Mouse (Mus musculus): ENCODE data around the gene Kif11. TPM values are rescaled to one million over a fixed set of nuclear protein-coding genes. Genes with fewer than 3 reads are reported as not detected.

Kif11 gene
- polyA plus RNA-seq, 1 experiment from 2014 or later = 18.5 TPM

DNA sequence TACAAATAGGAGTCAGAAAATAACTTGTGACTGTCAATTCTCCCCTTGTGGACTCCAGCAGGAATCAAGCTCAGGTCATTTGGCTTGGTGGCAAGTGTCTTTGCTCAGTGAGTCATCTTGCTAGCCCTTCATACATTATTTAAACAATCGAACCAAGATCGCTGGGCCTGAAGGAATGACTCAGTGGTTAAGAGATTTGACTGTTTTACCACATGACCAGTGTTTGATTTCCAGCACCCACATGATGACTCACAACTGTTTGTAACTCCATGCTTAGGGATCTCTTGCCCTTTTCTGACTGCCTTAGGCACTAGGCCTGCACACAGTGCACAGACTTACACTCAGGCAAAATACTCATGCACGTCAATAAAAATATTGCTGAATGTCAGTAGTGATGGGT lies 15.7 kb downstream of the Kif11 start:
- 98% methylated on average over 3 of the region's 3 CpGs for WGBS
- no peak overlapping the region for H3K4me3 ChIP-seq (replicated peaks; ENCODE audit: low read depth, low read length)
- TF ChIP-seq CTCF (IDR thresholded peaks at IDR 0.05; ENCODE audit: low read depth) = no peak
- no peak overlapping the region for H3K27ac ChIP-seq
- H3K4me1 ChIP-seq (replicated peaks; ENCODE audit: insufficient read depth, low read length) = no peaks in the 10 kb centered on the region
- ATAC-seq (replicated peaks; ENCODE audit: low FRiP score, low read depth) = no peak
- DNase-seq (ENCODE audit: low spot score) = no peak
- H3K4me2 ChIP-seq (ENCODE audit: low read length) = no peak overlapping the region
- no peaks in the 10 kb centered on the region for H3K27me3 ChIP-seq (ENCODE audit: insufficient read depth, low read length)
- no peak overlapping the region for H3K9ac ChIP-seq (ENCODE audit: low read depth, low read length)
- H3K36me3 ChIP-seq (ENCODE audit: insufficient read depth, low read length) = peaks cover 34% of the 10 kb centered on the region
- H3K9me3 ChIP-seq (replicated peaks; ENCODE audit: low read length) = no peaks in the 10 kb centered on the region

DNA sequence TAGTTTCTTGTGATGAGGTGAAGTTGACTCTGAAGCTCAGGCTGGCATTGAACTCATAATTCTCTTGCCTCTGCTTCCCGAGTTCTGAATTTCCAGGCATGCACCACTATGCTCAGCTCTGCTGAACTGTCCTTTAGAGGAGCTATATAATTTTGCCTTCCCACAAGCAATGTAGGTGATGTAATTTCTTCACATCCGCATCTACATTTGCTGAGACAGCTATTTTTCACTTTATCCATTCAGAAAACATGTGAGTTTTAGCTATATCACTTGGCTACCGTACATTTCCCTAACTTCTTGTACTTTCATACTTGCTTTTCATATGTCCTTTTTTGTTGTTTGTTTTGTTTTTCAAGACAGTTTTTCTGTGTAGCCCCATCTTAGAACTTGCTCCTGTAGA lies 20.1 kb downstream of the Kif11 start:
- H3K4me2 ChIP-seq (ENCODE audit: low read length) = no peak overlapping the region
- ATAC-seq (replicated peaks; ENCODE audit: low FRiP score, low read depth) (no peak), DNase-seq (ENCODE audit: low spot score) (no peak)
- H3K4me3 ChIP-seq (replicated peaks; ENCODE audit: low read depth, low read length) = no peak overlapping the region
- no peaks in the 10 kb centered on the region for H3K9me3 ChIP-seq (replicated peaks; ENCODE audit: low read length)
- no peaks in the 10 kb centered on the region for H3K4me1 ChIP-seq (replicated peaks; ENCODE audit: insufficient read depth, low read length)
- TF ChIP-seq CTCF (IDR thresholded peaks at IDR 0.05; ENCODE audit: low read depth) = no peak
- no peak overlapping the region for H3K27ac ChIP-seq
- H3K36me3 ChIP-seq (ENCODE audit: insufficient read depth, low read length) = peaks cover 39% of the 10 kb centered on the region
- H3K27me3 ChIP-seq (ENCODE audit: insufficient read depth, low read length) = no peaks in the 10 kb centered on the region
- no peak overlapping the region for H3K9ac ChIP-seq (ENCODE audit: low read depth, low read length)
- 97% methylated on average over 3 of the region's 3 CpGs for WGBS

DNA sequence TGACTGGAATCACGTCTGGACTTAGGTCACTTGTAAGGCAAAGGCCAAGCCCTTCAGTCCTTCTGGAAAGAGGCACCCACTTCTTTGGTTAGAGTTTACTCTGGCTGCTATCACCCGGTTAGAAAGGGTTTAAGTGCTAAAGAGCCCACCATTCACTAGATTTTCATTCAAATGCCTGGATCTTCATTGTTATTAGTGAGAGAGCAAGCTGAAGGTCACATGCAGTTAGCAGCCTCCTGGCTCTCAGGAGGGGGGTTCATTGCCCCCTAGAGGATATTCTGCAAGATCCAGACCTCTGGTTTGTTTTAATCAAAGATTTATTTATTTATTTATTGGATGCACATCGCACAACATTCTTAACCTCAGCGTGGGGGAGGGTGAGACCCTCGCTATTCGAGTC lies 24.7 kb downstream of the Kif11 start:
- H3K4me3 ChIP-seq (replicated peaks; ENCODE audit: low read depth, low read length) = no peak overlapping the region
- no peak overlapping the region for H3K27ac ChIP-seq
- no peak overlapping the region for H3K9ac ChIP-seq (ENCODE audit: low read depth, low read length)
- H3K27me3 ChIP-seq (ENCODE audit: insufficient read depth, low read length) = no peaks in the 10 kb centered on the region
- WGBS = 67% methylated on average over 6 of the region's 6 CpGs
- no peak for TF ChIP-seq CTCF (IDR thresholded peaks at IDR 0.05; ENCODE audit: low read depth)
- H3K36me3 ChIP-seq (ENCODE audit: insufficient read depth, low read length) = 0 out of 2 replicates have a peak, but pooled peaks cover 33% of the 10 kb centered on the region
- no peaks in the 10 kb centered on the region for H3K9me3 ChIP-seq (replicated peaks; ENCODE audit: low read length)
- H3K4me2 ChIP-seq (ENCODE audit: low read length) = no peak overlapping the region
- peak; percentile 13 for DNase-seq (ENCODE audit: low spot score)
- no peaks in the 10 kb centered on the region for H3K4me1 ChIP-seq (replicated peaks; ENCODE audit: insufficient read depth, low read length)
- ATAC-seq (replicated peaks; ENCODE audit: low FRiP score, low read depth) = no peak

DNA sequence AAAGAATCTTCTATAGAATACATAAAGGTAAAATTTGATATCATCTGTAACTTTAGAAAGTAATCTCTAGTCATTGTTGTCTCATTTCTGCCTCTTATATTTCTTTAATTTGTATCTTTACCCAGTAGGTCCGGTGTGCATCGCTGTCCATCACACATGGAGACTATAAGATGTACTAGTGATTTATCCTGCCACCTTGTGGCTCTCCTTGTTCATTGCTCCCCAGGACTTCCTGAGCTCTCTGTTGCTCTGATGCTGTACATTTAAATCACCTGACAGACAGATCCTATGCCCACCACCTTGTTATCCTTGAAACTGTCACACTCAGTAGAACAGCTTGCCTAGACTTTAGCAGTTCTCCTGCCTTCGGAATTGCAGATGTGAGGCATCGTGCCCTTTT lies 42.1 kb downstream of the Kif11 start:
- DNase-seq (ENCODE audit: low spot score) = no peak

DNA sequence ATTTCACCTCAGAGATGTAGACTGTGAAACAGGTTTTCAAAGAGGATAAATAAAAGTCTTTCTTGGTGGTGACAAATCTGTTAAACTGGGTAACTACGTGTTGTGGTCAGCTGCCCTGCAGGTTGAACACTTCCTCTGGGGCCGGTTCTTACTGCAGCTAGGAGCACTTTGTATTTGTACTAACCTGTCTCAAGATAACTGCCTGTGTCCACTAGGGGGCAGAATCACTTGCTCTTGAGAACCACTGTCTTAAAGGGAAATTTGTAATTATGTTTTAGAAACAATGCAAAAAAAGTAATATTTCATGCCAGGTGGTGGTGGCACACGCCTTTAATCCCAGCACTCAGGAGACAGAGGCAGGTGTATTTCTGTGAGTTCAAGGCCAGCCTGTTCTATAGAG lies 43.4 kb downstream of the Kif11 start:
- H3K4me3 ChIP-seq (replicated peaks; ENCODE audit: low read depth, low read length) = no peak overlapping the region
- H3K27me3 ChIP-seq (ENCODE audit: insufficient read depth, low read length) = no peaks in the 10 kb centered on the region
- no peak overlapping the region for H3K9ac ChIP-seq (ENCODE audit: low read depth, low read length)
- peaks cover 3% of the 10 kb centered on the region for H3K36me3 ChIP-seq (ENCODE audit: insufficient read depth, low read length)
- H3K9me3 ChIP-seq (replicated peaks; ENCODE audit: low read length) = no peaks in the 10 kb centered on the region
- H3K4me1 ChIP-seq (replicated peaks; ENCODE audit: insufficient read depth, low read length) = no peaks in the 10 kb centered on the region
- peak; percentile 82 for TF ChIP-seq CTCF (IDR thresholded peaks at IDR 0.05; ENCODE audit: low read depth)
- 38% methylated on average over 3 of the region's 3 CpGs for WGBS
- ATAC-seq (replicated peaks; ENCODE audit: low FRiP score, low read depth) (no peak), DNase-seq (ENCODE audit: low spot score) (peak; percentile 76)
- no peak overlapping the region for H3K27ac ChIP-seq
- no peak overlapping the region for H3K4me2 ChIP-seq (ENCODE audit: low read length)

More for the DNA sequence above, 42.1 kb downstream of the Kif11 start:
- no peak for ATAC-seq (replicated peaks; ENCODE audit: low FRiP score, low read depth)
- Histone ChIP-seq H3K9me3 (replicated peaks; ENCODE audit: low read length) (no peaks in the 10 kb centered on the region), H3K4me3 (replicated peaks; ENCODE audit: low read depth, low read length) (no peak overlapping the region), H3K27ac (no peak overlapping the region), H3K36me3 (ENCODE audit: insufficient read depth, low read length) (peaks cover 3% of the 10 kb centered on the region), H3K4me1 (replicated peaks; ENCODE audit: insufficient read depth, low read length) (no peaks in the 10 kb centered on the region), H3K9ac (ENCODE audit: low read depth, low read length) (no peak overlapping the region), H3K4me2 (ENCODE audit: low read length) (no peak overlapping the region), H3K27me3 (ENCODE audit: insufficient read depth, low read length) (no peaks in the 10 kb centered on the region)
- peak; percentile 64 for TF ChIP-seq CTCF (IDR thresholded peaks at IDR 0.05; ENCODE audit: low read depth)
- WGBS = 90% methylated on average over 4 of the region's 4 CpGs

DNA sequence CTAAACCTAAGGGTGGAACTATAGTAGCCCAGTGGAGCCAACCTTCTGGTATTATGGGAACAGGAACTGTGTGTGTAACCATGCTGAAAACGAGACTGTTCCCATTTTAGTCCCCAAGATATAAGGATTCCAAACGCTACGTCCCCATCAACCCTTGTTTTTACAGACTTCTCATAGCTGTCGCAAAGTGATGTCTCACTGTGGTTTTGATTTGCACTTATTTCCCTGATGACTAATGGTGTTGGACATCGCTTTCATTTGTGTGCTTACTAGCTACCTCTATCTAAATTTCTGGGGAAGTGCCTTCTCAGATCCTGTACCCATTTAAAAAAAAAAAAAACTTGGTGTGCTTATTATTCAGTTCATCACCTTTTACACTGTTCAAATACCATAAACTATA lies 52.4 kb downstream of the Kif11 start:
- Histone ChIP-seq H3K4me1 (replicated peaks; ENCODE audit: insufficient read depth, low read length) (no peaks in the 10 kb centered on the region), H3K27ac (no peak overlapping the region), H3K4me2 (ENCODE audit: low read length) (no peak overlapping the region), H3K4me3 (replicated peaks; ENCODE audit: low read depth, low read length) (no peak overlapping the region), H3K36me3 (ENCODE audit: insufficient read depth, low read length) (no peaks in the 10 kb centered on the region), H3K27me3 (ENCODE audit: insufficient read depth, low read length) (peaks cover 28% of the 10 kb centered on the region; the same call in 1 of the 2 replicates), H3K9ac (ENCODE audit: low read depth, low read length) (no peak overlapping the region), H3K9me3 (replicated peaks; ENCODE audit: low read length) (no peaks in the 10 kb centered on the region)
- 62% methylated on average over 5 of the region's 5 CpGs for WGBS
- no peak for ATAC-seq (replicated peaks; ENCODE audit: low FRiP score, low read depth)
- no peak for DNase-seq (ENCODE audit: low spot score)
- TF ChIP-seq CTCF (IDR thresholded peaks at IDR 0.05; ENCODE audit: low read depth) = no peak

DNA sequence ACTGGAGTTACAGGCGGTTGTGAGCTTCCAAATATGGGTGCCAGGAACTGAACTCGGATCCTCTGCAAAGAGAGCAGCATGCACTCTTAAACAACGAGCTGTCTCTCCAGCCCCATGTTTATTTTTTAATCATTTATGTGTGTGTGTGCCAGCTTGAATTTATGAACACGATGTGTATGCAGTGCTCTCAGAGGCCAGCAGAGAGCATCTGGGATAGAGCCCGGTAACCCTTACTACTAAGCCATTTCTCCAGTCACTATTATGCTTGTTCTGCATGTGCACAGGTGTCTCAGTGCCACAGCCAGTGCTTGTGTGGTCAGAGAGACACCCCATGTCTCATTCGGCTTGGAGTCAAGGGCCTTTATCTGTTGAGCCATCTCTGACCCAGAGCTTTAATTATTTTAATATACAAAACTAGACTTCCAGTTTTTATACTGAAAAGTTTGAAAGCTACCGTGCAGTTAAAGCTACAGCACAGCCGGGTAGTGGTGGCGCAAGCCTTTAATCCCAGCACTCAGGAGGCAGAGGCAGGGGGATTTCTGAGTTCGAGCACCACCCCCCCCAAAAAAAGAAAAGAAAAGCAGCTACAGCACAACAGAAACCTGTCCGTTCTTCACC lies 55.0 kb downstream of the Kif11 start:
- peaks cover 51% of the 10 kb centered on the region for H3K27me3 ChIP-seq (ENCODE audit: insufficient read depth, low read length)
- H3K4me3 ChIP-seq (replicated peaks; ENCODE audit: low read depth, low read length) = no peak overlapping the region
- H3K9ac ChIP-seq (ENCODE audit: low read depth, low read length) = no peak overlapping the region
- no peak for TF ChIP-seq CTCF (IDR thresholded peaks at IDR 0.05; ENCODE audit: low read depth)
- H3K27ac ChIP-seq = no peak overlapping the region
- H3K4me2 ChIP-seq (ENCODE audit: low read length) = no peak overlapping the region
- no peaks in the 10 kb centered on the region for H3K9me3 ChIP-seq (replicated peaks; ENCODE audit: low read length)
- no peak for DNase-seq (ENCODE audit: low spot score)
- H3K4me1 ChIP-seq (replicated peaks; ENCODE audit: insufficient read depth, low read length) = peaks cover 4% of the 10 kb centered on the region
- no peak for ATAC-seq (replicated peaks; ENCODE audit: low FRiP score, low read depth)
- 87% methylated on average over 11 of the region's 11 CpGs for WGBS
- no peaks in the 10 kb centered on the region for H3K36me3 ChIP-seq (ENCODE audit: insufficient read depth, low read length)

Data from kidney, postnatal 0 days (tissue).